Mouse (Mus musculus) layer of hippocampus, postnatal 10 days (tissue): ENCODE measurements at regions not wholly inside any gene's neighbourhood (a gene's known extent, or its start where the extent isn't known, plus 50 kb on each side); places are given as distances from the start of the nearest gene placed in this dataset.
A peak's percentile ranks its signal among the peaks of the same experiment; 100 is the strongest.

Experiments used
- DNase-seq, 2 experiments: peaks; one replicate each; pipeline ENCODE4 v3.0.0; 2021; ENCODE audit warnings: low spot score in 2 of 2

- no peak for DNase-seq
Measured at GRCm38 (mm10) chr17:88173354-88174032, 108.4 kb upstream of the Fbxo11 start.

GRCm38 (mm10) chr17:88174242-88174679, 109.2 kb upstream of the Fbxo11 start:
- DNase-seq, result no peak

- DNase-seq, result no peak
Measured at GRCm38 (mm10) chr17:88175951-88176623, 111.0 kb upstream of the Fbxo11 start.

- DNase-seq, result no peak
Measured at GRCm38 (mm10) chr17:88190735-88191134, 125.6 kb upstream of the Fbxo11 start.

- no peak for DNase-seq
Measured at GRCm38 (mm10) chr17:88191444-88191843, 126.4 kb upstream of the Fbxo11 start.

- no peak for DNase-seq
Measured at GRCm38 (mm10) chr17:88191930-88192807, 127.1 kb upstream of the Fbxo11 start.

- DNase-seq, result no peak
Measured at GRCm38 (mm10) chr17:88194693-88195092, 129.6 kb upstream of the Fbxo11 start.

GRCm38 (mm10) chr17:88195303-88195702, 130.2 kb upstream of the Fbxo11 start:
- no peak for DNase-seq

- no peak for DNase-seq
Measured at GRCm38 (mm10) chr17:88195893-88196292, 130.8 kb upstream of the Fbxo11 start.

- no peak for DNase-seq
Measured at GRCm38 (mm10) chr17:88196322-88196721, 131.2 kb upstream of the Fbxo11 start.

- no peak for DNase-seq
Measured at GRCm38 (mm10) chr17:88197381-88197780, 132.3 kb upstream of the Fbxo11 start.

- no peak for DNase-seq
Measured at GRCm38 (mm10) chr17:88201249-88201970, 136.3 kb upstream of the Fbxo11 start.

GRCm38 (mm10) chr17:88202214-88202613, 137.1 kb upstream of the Fbxo11 start:
- DNase-seq, result no peak

GRCm38 (mm10) chr17:88209565-88209964, 144.5 kb upstream of the Fbxo11 start:
- DNase-seq, result no peak

GRCm38 (mm10) chr17:88212121-88212520, 147.0 kb upstream of the Fbxo11 start:
- no peak for DNase-seq

- DNase-seq, result no peak
Measured at GRCm38 (mm10) chr17:88214746-88215145, 149.7 kb upstream of the Fbxo11 start.

GRCm38 (mm10) chr17:88222379-88222955, 157.4 kb upstream of the Fbxo11 start:
- no peak for DNase-seq

GRCm38 (mm10) chr17:88240476-88240875, 175.4 kb upstream of the Fbxo11 start:
- DNase-seq, result no peak

- DNase-seq, result no peak
Measured at GRCm38 (mm10) chr17:88248625-88249024, 183.5 kb upstream of the Fbxo11 start.

GRCm38 (mm10) chr17:88251949-88252521, 186.9 kb upstream of the Fbxo11 start:
- peak; percentile 79 to 81 for DNase-seq
